In the genomic region with DNA sequence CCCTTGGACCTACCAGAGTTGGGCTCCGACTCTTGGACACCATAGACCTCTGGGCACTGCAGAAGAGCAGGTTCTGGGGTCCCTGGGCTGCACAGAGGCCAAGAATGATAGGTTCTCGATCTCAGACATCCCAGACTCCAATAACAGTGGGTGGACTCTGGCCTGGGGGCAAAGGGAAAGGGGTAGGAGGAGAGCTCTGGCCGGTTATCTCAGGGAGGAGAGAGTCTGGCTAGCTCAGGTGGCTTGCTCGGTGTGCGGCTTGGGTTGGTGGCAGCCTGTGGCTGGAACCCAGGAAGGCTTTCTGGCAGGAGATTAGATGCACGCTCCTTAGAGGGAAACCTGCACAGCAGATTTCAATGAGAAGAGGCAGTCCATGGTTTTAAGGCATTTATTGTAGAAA, we compare ENCODE assay signal across 26 mouse cellular contexts. TPM values are rescaled to one million over a fixed set of nuclear protein-coding genes. Genes with fewer than 3 reads are reported as not detected.
DNase-seq lines count a peak whose midpoint lies in the region; ATAC-seq lines count a peak whose summit lies in the region.
"Had no signal": no experiment of that assay in that cellular context is flagged by ENCODE, and none has a peak within 500 bp of the region (broad histone marks: within the 10 kb centered on the region; RNA-seq: fewer than 3 reads in every experiment).

No protein-coding gene starts in this region.

- no peaks in the 10 kb centered on the region for H3K27me3 ChIP-seq in forebrain, embryonic 11.5 days (ENCODE audit: control insufficient read depth, insufficient read depth, low read length)
- H3K27me3 ChIP-seq in forebrain, embryonic 14.5 days (replicated peaks; ENCODE audit: control insufficient read depth, insufficient read depth, low read length) = no peaks in the 10 kb centered on the region
- H3K27me3 ChIP-seq in hindbrain, embryonic 10.5 days (ENCODE audit: insufficient read depth, poor library complexity, severe bottlenecking) = no peaks in the 10 kb centered on the region
- H3K27me3 ChIP-seq in hindbrain, embryonic 11.5 days (ENCODE audit: control insufficient read depth, insufficient read depth, low read length) = no peaks in the 10 kb centered on the region
- no peaks in the 10 kb centered on the region for H3K27me3 ChIP-seq in intestine, embryonic 16.5 days (replicated peaks; ENCODE audit: control insufficient read depth, insufficient read depth, low read length)
- H3K27me3 ChIP-seq: lung, embryonic 15.5 days; neural tube, embryonic 12.5 days had no signal

- no peak overlapping the region for H3K27ac ChIP-seq in forebrain, embryonic 11.5 days (ENCODE audit: low read depth, low read length)
- H3K27ac ChIP-seq in forebrain, embryonic 14.5 days (ENCODE audit: low read depth, low read length) = no peak overlapping the region
- H3K27ac ChIP-seq in hindbrain, embryonic 10.5 days = peak overlapping the region; percentile 37; the same call in 1 of the 2 replicates
- no peak overlapping the region for H3K27ac ChIP-seq in hindbrain, embryonic 11.5 days (ENCODE audit: low read depth, low read length)
- H3K27ac ChIP-seq in intestine, embryonic 16.5 days (ENCODE audit: low read length) = no peak overlapping the region
- H3K27ac ChIP-seq: lung, embryonic 15.5 days; neural tube, embryonic 12.5 days; stomach, postnatal 0 days had no signal

- H3K9ac ChIP-seq in forebrain, embryonic 11.5 days (ENCODE audit: low read length) = no peak overlapping the region
- no peak overlapping the region for H3K9ac ChIP-seq in forebrain, embryonic 14.5 days (ENCODE audit: low read length)
- no peak overlapping the region for H3K9ac ChIP-seq in hindbrain, embryonic 11.5 days (ENCODE audit: low read depth, low read length)
- H3K9ac ChIP-seq in intestine, embryonic 16.5 days (ENCODE audit: low read depth, low read length) = no peak overlapping the region
- H3K9ac ChIP-seq: lung, embryonic 15.5 days; neural tube, embryonic 12.5 days had no signal

- H3K9me3 ChIP-seq in forebrain, embryonic 11.5 days (ENCODE audit: control insufficient read depth, low read length) = no peaks in the 10 kb centered on the region
- no peaks in the 10 kb centered on the region for H3K9me3 ChIP-seq in forebrain, embryonic 14.5 days (replicated peaks; ENCODE audit: control insufficient read depth, low read length)
- H3K9me3 ChIP-seq in hindbrain, embryonic 10.5 days = no peaks in the 10 kb centered on the region
- H3K9me3 ChIP-seq in hindbrain, embryonic 11.5 days (ENCODE audit: control insufficient read depth, low read length) = no peaks in the 10 kb centered on the region
- no peaks in the 10 kb centered on the region for H3K9me3 ChIP-seq in intestine, embryonic 16.5 days (ENCODE audit: control insufficient read depth, low read length)
- H3K9me3 ChIP-seq: lung, embryonic 15.5 days; neural tube, embryonic 12.5 days had no signal

- no peak for DNase-seq in forebrain, embryonic 11.5 days (ENCODE audit: low spot score)
- no peak for DNase-seq in forebrain, embryonic 14.5 days (ENCODE audit: low spot score)
- no peak for DNase-seq in hindbrain, embryonic 10.5 days (ENCODE audit: low spot score)
- DNase-seq in hindbrain, embryonic 11.5 days (ENCODE audit: low spot score) = no peak
- DNase-seq in kidney, postnatal 25 days = peak; percentile 8 to 47
- no peak for DNase-seq in kidney, postnatal 10 days
- no peak for DNase-seq in spleen, postnatal 36 days (ENCODE audit: low spot score in 2 of 2)
- DNase-seq: adrenal gland, postnatal 14 days; cerebellum, adult 2 months; cerebellum, postnatal 14 days; gastrocnemius, postnatal 14 days; right cerebral cortex, adult 18-20 months; spleen, adult 18-20 months; thymus, adult 18-20 months; thymus, postnatal 25 days had no signal

- H3K4me2 ChIP-seq in forebrain, embryonic 11.5 days (ENCODE audit: low read depth, low read length, severe bottlenecking) = no peak overlapping the region
- H3K4me2 ChIP-seq in forebrain, embryonic 14.5 days (ENCODE audit: low read length) = no peak overlapping the region
- H3K4me2 ChIP-seq in hindbrain, embryonic 11.5 days (replicated peaks; ENCODE audit: low read depth, low read length) = no peak overlapping the region
- H3K4me2 ChIP-seq in intestine, embryonic 16.5 days (ENCODE audit: low read depth, low read length) = no peak overlapping the region
- H3K4me2 ChIP-seq: heart, embryonic 11.5 days; lung, embryonic 15.5 days; midbrain, embryonic 11.5 days; neural tube, embryonic 12.5 days had no signal

- no peak overlapping the region for H3K4me3 ChIP-seq in forebrain, embryonic 11.5 days (ENCODE audit: low read depth, low read length)
- H3K4me3 ChIP-seq in forebrain, embryonic 14.5 days (ENCODE audit: low read depth, low read length) = no peak overlapping the region
- no peak overlapping the region for H3K4me3 ChIP-seq in hindbrain, embryonic 10.5 days
- H3K4me3 ChIP-seq in hindbrain, embryonic 11.5 days (ENCODE audit: low read depth, low read length) = no peak overlapping the region
- H3K4me3 ChIP-seq in intestine, embryonic 16.5 days (ENCODE audit: low read length) = no peak overlapping the region
- H3K4me3 ChIP-seq: erythroblast, embryonic 14.5 days; lung, embryonic 15.5 days; myocyte; neural tube, embryonic 12.5 days had no signal

- no peaks in the 10 kb centered on the region for H3K4me1 ChIP-seq in forebrain, embryonic 11.5 days (replicated peaks; ENCODE audit: control insufficient read depth, insufficient read depth, low read length)
- no peaks in the 10 kb centered on the region for H3K4me1 ChIP-seq in forebrain, embryonic 14.5 days (ENCODE audit: control insufficient read depth, insufficient read depth, low read length)
- H3K4me1 ChIP-seq in hindbrain, embryonic 10.5 days (replicated peaks) = peaks cover 9% of the 10 kb centered on the region; the same call in 1 of the 2 replicates
- H3K4me1 ChIP-seq in hindbrain, embryonic 11.5 days (replicated peaks; ENCODE audit: control insufficient read depth, insufficient read depth, low read length) = no peaks in the 10 kb centered on the region
- H3K4me1 ChIP-seq in intestine, embryonic 16.5 days (ENCODE audit: control insufficient read depth, insufficient read depth, low read length) = 0 out of 2 replicates have a peak, but pooled peaks cover 3% of the 10 kb centered on the region
- H3K4me1 ChIP-seq: lung, embryonic 15.5 days; neural tube, embryonic 12.5 days had no signal

- WGBS in forebrain, embryonic 11.5 days = 86% methylated on average over 6 of the region's 6 CpGs
- WGBS in forebrain, embryonic 14.5 days = 89% methylated on average over 6 of the region's 6 CpGs
- WGBS in hindbrain, embryonic 10.5 days = 75% methylated on average over 6 of the region's 6 CpGs
- WGBS in hindbrain, embryonic 11.5 days = 82% methylated on average over 6 of the region's 6 CpGs
- 79% methylated on average over 6 of the region's 6 CpGs for WGBS in intestine, embryonic 16.5 days

- 0 out of 2 replicates have a peak, but pooled peaks have one; percentile 7 for ATAC-seq in forebrain, embryonic 11.5 days (replicated peaks; ENCODE audit: low FRiP score)
- ATAC-seq in forebrain, embryonic 14.5 days = no peak
- no peak for ATAC-seq in hindbrain, embryonic 11.5 days (ENCODE audit: low FRiP score)
- peak; percentile 87 for ATAC-seq in intestine, embryonic 16.5 days
- ATAC-seq: hindbrain, embryonic 16.5 days had no signal

- peaks cover 6% of the 10 kb centered on the region; the same call in 1 of the 2 replicates for H3K36me3 ChIP-seq in forebrain, embryonic 11.5 days (ENCODE audit: control insufficient read depth, insufficient read depth, low read length)
- peaks cover 51% of the 10 kb centered on the region for H3K36me3 ChIP-seq in forebrain, embryonic 14.5 days (ENCODE audit: control insufficient read depth, insufficient read depth, low read length)
- peaks cover 87% of the 10 kb centered on the region for H3K36me3 ChIP-seq in hindbrain, embryonic 10.5 days
- 0 out of 2 replicates have a peak, but pooled peaks cover 2% of the 10 kb centered on the region for H3K36me3 ChIP-seq in hindbrain, embryonic 11.5 days (ENCODE audit: control insufficient read depth, insufficient read depth, low read length)
- H3K36me3 ChIP-seq in intestine, embryonic 16.5 days (ENCODE audit: control insufficient read depth, insufficient read depth, low read length) = peaks cover 10% of the 10 kb centered on the region

RNA-seq across cellular contexts. Expression of a gene that starts 34.7 kb away (rescaled TPM):
- not detected in 2 replicates for polyA plus RNA-seq in forebrain, embryonic 11.5 days (2014; fragmentation: Nextera tagmentation; extraction: Ambion mirVana)
- polyA plus RNA-seq in forebrain, embryonic 14.5 days (2014; fragmentation: Nextera tagmentation; extraction: Ambion mirVana) = not detected in 2 replicates
- polyA plus RNA-seq in hindbrain, embryonic 10.5 days (2016; fragmentation: Nextera tagmentation; extraction: Ambion mirVana) = not detected in 2 replicates
- polyA plus RNA-seq in hindbrain, embryonic 11.5 days (2014; fragmentation: Nextera tagmentation; extraction: Ambion mirVana) = 0.08 TPM in 1 of 2 replicates, not detected in the other
- polyA plus RNA-seq in intestine, embryonic 16.5 days (2015; fragmentation: Nextera tagmentation; extraction: Ambion mirVana) = 28.5 and 32.5 TPM in 2 replicates
- polyA plus RNA-seq: erythroblast, embryonic 14.5 days; heart, embryonic 11.5 days; limb, embryonic 11.5 days; liver, adult 2 months; lung, embryonic 15.5 days had no signal

Comparison
In these comparisons a context has a peak if more than half of its experiments do, and no peak if none do; other contexts are left out.
1. ATAC-seq: peak in forebrain, embryonic 11.5 days (single experiment) and intestine, embryonic 16.5 days (single experiment); none in forebrain, embryonic 14.5 days (single experiment) and hindbrain, embryonic 11.5 days (single experiment).
2. DNase-seq: peak in kidney, postnatal 25 days (2 of 2); none in forebrain, embryonic 11.5 days (single experiment), forebrain, embryonic 14.5 days (single experiment), hindbrain, embryonic 10.5 days (single experiment), hindbrain, embryonic 11.5 days (single experiment), kidney, postnatal 10 days (single experiment) and spleen, postnatal 36 days (0 of 2).
3. RNA of a gene that starts 34.7 kb away (polyA plus RNA-seq): 28.5 to 32.5 TPM in intestine, embryonic 16.5 days; 0.08 TPM in hindbrain, embryonic 11.5 days, not detected in hindbrain, embryonic 10.5 days, not detected in forebrain, embryonic 11.5 days and not detected in forebrain, embryonic 14.5 days; every median in the first group is over 10 times any median in the second.